9 mouse cellular contexts compared by ENCODE assay signal in genomic region chr7:99015419-99015818, GRCm38 (mm10).
DNase-seq lines count a peak whose midpoint lies in the region; ATAC-seq and TF ChIP-seq lines count a peak whose summit lies in the region.
"Had no signal": no experiment of that assay in that cellular context is flagged by ENCODE, and none has a peak within 500 bp of the region (broad histone marks: within the 10 kb centered on the region; RNA-seq: fewer than 3 reads in every experiment).

No protein-coding gene starts in this region.

- no peak overlapping the region for H3K4me3 ChIP-seq in forebrain, embryonic 15.5 days
- H3K4me3 ChIP-seq in forebrain, embryonic 13.5 days, result no peak overlapping the region
- no peak overlapping the region for H3K4me3 ChIP-seq in kidney, postnatal 0 days (replicated peaks; ENCODE audit: low read depth, low read length)
- no peak overlapping the region for H3K4me3 ChIP-seq in midbrain, embryonic 16.5 days (ENCODE audit: low read depth, low read length)
- H3K4me3 ChIP-seq: limb, embryonic 15.5 days had no signal

- peak; percentile 70; the same call in 1 of the 2 replicates for ATAC-seq in forebrain, embryonic 15.5 days (replicated peaks)
- ATAC-seq in forebrain, embryonic 13.5 days, result no peak
- peak; percentile 76 for ATAC-seq in kidney, postnatal 0 days (replicated peaks; ENCODE audit: low FRiP score, low read depth)
- ATAC-seq in midbrain, embryonic 16.5 days, result peak; percentile 62

- no peaks in the 10 kb centered on the region for H3K36me3 ChIP-seq in forebrain, embryonic 15.5 days
- H3K36me3 ChIP-seq in forebrain, embryonic 13.5 days (ENCODE audit: poor library complexity, severe bottlenecking), result no peaks in the 10 kb centered on the region
- no peaks in the 10 kb centered on the region for H3K36me3 ChIP-seq in kidney, postnatal 0 days (ENCODE audit: insufficient read depth, low read length)
- no peaks in the 10 kb centered on the region for H3K36me3 ChIP-seq in midbrain, embryonic 16.5 days (ENCODE audit: control insufficient read depth, insufficient read depth, low read length)
- H3K36me3 ChIP-seq: limb, embryonic 15.5 days had no signal

- TF ChIP-seq POLR2A in brain, embryonic 14.5 days (IDR thresholded peaks at IDR 0.05; ENCODE audit: borderline replicate concordance, extremely low read depth, insufficient read depth, insufficient read length, poor library complexity, severe bottlenecking), result no peak

- WGBS in forebrain, embryonic 15.5 days, result 69% methylated on average over 17 of the region's 17 CpGs
- 76% methylated on average over 17 of the region's 17 CpGs for WGBS in forebrain, embryonic 13.5 days
- WGBS in kidney, postnatal 0 days, result 34% methylated on average over 17 of the region's 17 CpGs
- 73% methylated on average over 17 of the region's 17 CpGs for WGBS in midbrain, embryonic 16.5 days

- no peak overlapping the region for H3K27ac ChIP-seq in forebrain, embryonic 15.5 days (replicated peaks)
- H3K27ac ChIP-seq in forebrain, embryonic 13.5 days, result no peak overlapping the region
- H3K27ac ChIP-seq in kidney, postnatal 0 days, result no peak overlapping the region
- 0 out of 2 replicates have a peak overlapping the region, but pooled peaks have one; percentile 20 for H3K27ac ChIP-seq in midbrain, embryonic 16.5 days (ENCODE audit: low read length)
- H3K27ac ChIP-seq: limb, embryonic 15.5 days had no signal

- 0 out of 2 replicates have a peak, but pooled peaks cover 2% of the 10 kb centered on the region for H3K4me1 ChIP-seq in forebrain, embryonic 15.5 days
- H3K4me1 ChIP-seq in forebrain, embryonic 13.5 days, result no peaks in the 10 kb centered on the region
- peaks cover 7% of the 10 kb centered on the region for H3K4me1 ChIP-seq in kidney, postnatal 0 days (replicated peaks; ENCODE audit: insufficient read depth, low read length)
- H3K4me1 ChIP-seq in midbrain, embryonic 16.5 days (ENCODE audit: control insufficient read depth, insufficient read depth, low read length), result no peaks in the 10 kb centered on the region

- H3K9me3 ChIP-seq in forebrain, embryonic 15.5 days, result no peaks in the 10 kb centered on the region
- no peaks in the 10 kb centered on the region for H3K9me3 ChIP-seq in forebrain, embryonic 13.5 days (replicated peaks)
- H3K9me3 ChIP-seq in kidney, postnatal 0 days (replicated peaks; ENCODE audit: low read length), result no peaks in the 10 kb centered on the region
- no peaks in the 10 kb centered on the region for H3K9me3 ChIP-seq in midbrain, embryonic 16.5 days (replicated peaks; ENCODE audit: control insufficient read depth, low read length, poor library complexity, severe bottlenecking)
- H3K9me3 ChIP-seq: limb, embryonic 15.5 days had no signal

- peak; percentile 69 for DNase-seq in brain, embryonic 14.5 days (ENCODE audit: low read depth)
- DNase-seq in kidney, postnatal 0 days (ENCODE audit: low spot score), result peak; percentile 87
- no peak for DNase-seq in adrenal gland, adult 2 months
- no peak for DNase-seq in Muller cell, postnatal 12 days (ENCODE audit: inconsistent ontology term)
- no peak for DNase-seq in spleen, adult 12 weeks (ENCODE audit: low spot score)

- no peak overlapping the region for H3K9ac ChIP-seq in forebrain, embryonic 15.5 days (replicated peaks)
- H3K9ac ChIP-seq in forebrain, embryonic 13.5 days, result no peak overlapping the region
- H3K9ac ChIP-seq in kidney, postnatal 0 days (ENCODE audit: low read depth, low read length), result no peak overlapping the region
- peak overlapping the region; percentile 10; the same call in 1 of the 2 replicates for H3K9ac ChIP-seq in midbrain, embryonic 16.5 days (ENCODE audit: low read depth, low read length)
- H3K9ac ChIP-seq: limb, embryonic 15.5 days had no signal

- H3K4me2 ChIP-seq in forebrain, embryonic 15.5 days (replicated peaks), result no peak overlapping the region
- H3K4me2 ChIP-seq in forebrain, embryonic 13.5 days, result no peak overlapping the region
- H3K4me2 ChIP-seq in kidney, postnatal 0 days (ENCODE audit: low read length), result peak overlapping the region; percentile 13
- H3K4me2 ChIP-seq in midbrain, embryonic 16.5 days (ENCODE audit: low read length), result peak overlapping the region; percentile 1; the same call in 1 of the 2 replicates
- H3K4me2 ChIP-seq: limb, embryonic 15.5 days had no signal

- no peak for TF ChIP-seq CTCF in brain, embryonic 14.5 days (IDR thresholded peaks at IDR 0.05; ENCODE audit: borderline replicate concordance, extremely low read depth, insufficient read depth, insufficient read length)
- no peak for TF ChIP-seq CTCF in kidney, postnatal 0 days (IDR thresholded peaks at IDR 0.05; ENCODE audit: low read depth)

- no peaks in the 10 kb centered on the region for H3K27me3 ChIP-seq in forebrain, embryonic 15.5 days
- no peaks in the 10 kb centered on the region for H3K27me3 ChIP-seq in forebrain, embryonic 13.5 days
- H3K27me3 ChIP-seq in kidney, postnatal 0 days (ENCODE audit: insufficient read depth, low read length), result no peaks in the 10 kb centered on the region
- H3K27me3 ChIP-seq in midbrain, embryonic 16.5 days (ENCODE audit: control insufficient read depth, insufficient read depth, low read depth, low read length), result no peaks in the 10 kb centered on the region
- H3K27me3 ChIP-seq: limb, embryonic 15.5 days had no signal

Comparison
In these comparisons a context has a peak if more than half of its experiments do, and no peak if none do; other contexts are left out.
1. H3K4me2 ChIP-seq: peak in kidney, postnatal 0 days (single experiment) and midbrain, embryonic 16.5 days (single experiment); none in forebrain, embryonic 15.5 days (single experiment) and forebrain, embryonic 13.5 days (single experiment).
2. DNase-seq: peak in brain, embryonic 14.5 days (single experiment) and kidney, postnatal 0 days (single experiment); none in adrenal gland, adult 2 months (single experiment), Muller cell, postnatal 12 days (single experiment) and spleen, adult 12 weeks (single experiment).